Mouse (Mus musculus) liver, adult 2 months (tissue): ENCODE measurements at regions not wholly inside any gene's neighbourhood (a gene's known extent, or its start where the extent isn't known, plus 50 kb on each side); places are given as distances from the start of the nearest gene placed in this dataset.

Experiments used
- CTCF ChIP-seq: fragments of 200-500 bp; IDR thresholded peaks from 2 replicates; pipeline ENCODE4 v1.5.1; 2011; ENCODE audit warnings: low read depth, low read length, control low read depth
- POLR2A ChIP-seq: fragments of 200-500 bp; IDR thresholded peaks from 2 replicates; pipeline ENCODE4 v1.6.1; 2011; ENCODE audit warnings: low read length, control low read depth; ENCODE audit not compliant: insufficient read depth; ENCODE audit errors: extremely low read depth

GRCm38 (mm10) chr4:49956855-49957254 lies 111.3 kb upstream of the Grin3a start:
- no peak for TF ChIP-seq CTCF
- TF ChIP-seq POLR2A: no peak
